Mouse (Mus musculus) megakaryocyte, embryonic 14.5 days (primary cell): ENCODE measurements around the gene Pnrc1.

Experiments
- FLI1 ChIP-seq: IDR thresholded peaks from 2 replicates; pipeline ENCODE4 v1.6.1; 2012; ENCODE audit warnings: low read length, inconsistent platforms, mixed read lengths
- GATA1 ChIP-seq: IDR thresholded peaks from 3 replicates; pipeline ENCODE4 v1.6.1; 2012; ENCODE audit warnings: mixed read lengths, low read length, inconsistent platforms, borderline replicate concordance

- TF ChIP-seq FLI1 (no peak), GATA1 (no peak)
These were observed 62.8 kb downstream of the Pnrc1 start for GRCm38 (mm10) chr4:33227164-33227563.
